Mouse (Mus musculus) small intestine, adult 2 months (tissue): ENCODE measurements at regions not wholly inside any gene's neighbourhood (a gene's known extent, or its start where the extent isn't known, plus 50 kb on each side); places are given as distances from the start of the nearest gene placed in this dataset.

Source experiments
- CTCF ChIP-seq: fragments of 200-500 bp; IDR thresholded peaks from 2 replicates; pipeline ENCODE4 v1.5.1; 2012; ENCODE audit warnings: low read depth, mild to moderate bottlenecking, control low read depth, inconsistent platforms, low read length, moderate library complexity, mixed read lengths; ENCODE audit not compliant: insufficient replicate concordance, insufficient read length; ENCODE audit errors: extremely low read depth
- POLR2A ChIP-seq: fragments of 200-500 bp; IDR thresholded peaks from 2 replicates; pipeline ENCODE4 v1.6.1; 2012; ENCODE audit warnings: low read depth, mild to moderate bottlenecking, control low read depth, inconsistent platforms, low read length, moderate library complexity

DNA sequence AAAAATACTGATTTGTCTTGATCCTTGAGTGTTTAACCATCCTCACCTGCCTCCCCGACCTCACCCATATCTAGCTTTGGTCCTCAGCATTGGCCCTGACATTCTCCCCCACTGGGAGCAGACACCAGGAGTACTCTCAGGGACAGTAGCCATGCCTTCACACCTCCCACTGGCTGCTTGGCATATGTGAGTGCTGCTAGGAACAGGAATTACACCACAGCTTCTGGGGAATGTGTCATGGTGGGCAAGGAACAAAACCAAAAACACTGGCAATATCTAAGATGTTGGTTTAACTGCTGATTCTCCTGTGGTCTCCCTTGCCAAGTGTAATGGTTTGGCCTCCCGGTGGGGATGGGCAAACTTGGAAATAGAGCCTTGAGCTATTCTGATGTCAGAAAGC is 248.6 kb downstream of the Tle3 start:
- TF ChIP-seq POLR2A, result no peak
- no peak for TF ChIP-seq CTCF
